Mouse (Mus musculus) lung, adult 2 months (tissue): Measurements from ENCODE around the gene Ier3. TPM values are rescaled to one million over a fixed set of nuclear protein-coding genes. Genes with fewer than 3 reads are reported as not detected.

Source experiments
- DNase-seq: peaks from one replicate; pipeline ENCODE4 v3.0.0; 2022
- H3K4me1 ChIP-seq: fragments of 200-500 bp; 2 replicates; pipeline ENCODE4 v1.6.1; 2011; ENCODE audit warnings: low read length; ENCODE audit not compliant: control insufficient read depth, insufficient read depth
- H3K4me3 ChIP-seq: fragments of 200-500 bp; replicated peaks from 2 replicates; pipeline ENCODE3; 2011; ENCODE audit warnings: low read depth, mild to moderate bottlenecking, control low read depth, low read length; ENCODE audit errors: extremely low read depth
- CTCF ChIP-seq: fragments of 200-500 bp; IDR thresholded peaks from 2 replicates; pipeline ENCODE4 v1.5.1; 2011; ENCODE audit warnings: mild to moderate bottlenecking, low read length, control low read depth; ENCODE audit not compliant: insufficient read depth
- POLR2A ChIP-seq: fragments of 200-500 bp; IDR thresholded peaks from 2 replicates; pipeline ENCODE4 v1.6.1; 2011; ENCODE audit warnings: low read depth, mild to moderate bottlenecking, control low read depth, low read length, borderline replicate concordance; ENCODE audit errors: extremely low read depth
- whole genome bisulfite sequencing: fragments of 180-500 bp; shearing (Covaris S2); methylation state at CpG from one replicate; pipeline ENCODE4 v1.1.7; 2018; 5-methylcytosine and 5-hydroxymethylcytosine counted together
- polyA plus RNA-seq: library from polyadenylated mRNA; depleted of rRNA; stranded (reverse); fragments of >200 nt; gene quantifications from 2 replicates; pipeline ENCODE4 v1.2.3, GENCODE M21; 2012

The Ier3 gene
- polyA plus RNA-seq, 1 experiment: 133 TPM

DNA sequence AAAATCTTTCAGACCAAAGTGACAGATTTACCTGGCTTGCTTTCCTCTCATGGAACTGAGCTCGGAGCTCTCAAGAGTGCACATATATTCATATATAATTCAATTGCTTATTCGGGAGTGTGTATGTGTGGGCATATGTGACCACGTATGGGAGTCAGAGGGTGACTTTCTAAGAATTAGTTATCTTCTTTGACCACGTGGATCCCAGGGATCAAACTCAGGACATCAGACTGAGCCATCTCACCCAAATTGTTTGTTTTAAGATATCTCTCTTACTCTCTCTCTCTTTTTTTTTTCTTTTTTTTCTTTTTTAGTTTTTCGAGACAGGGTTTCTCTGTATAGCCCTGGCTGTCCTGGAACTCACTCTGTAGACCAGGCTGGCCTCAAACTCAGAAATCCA lies 1.4 kb upstream of the Ier3 start:
- H3K4me1 ChIP-seq: peaks cover 7% of the 10 kb centered on the region; the same call in 1 of the 2 replicates
- no peak overlapping the region for H3K4me3 ChIP-seq
- WGBS: 91% methylated on average over 5 of the region's 5 CpGs
- TF ChIP-seq CTCF (no peak), POLR2A (no peak)
- DNase-seq: no peak

DNA sequence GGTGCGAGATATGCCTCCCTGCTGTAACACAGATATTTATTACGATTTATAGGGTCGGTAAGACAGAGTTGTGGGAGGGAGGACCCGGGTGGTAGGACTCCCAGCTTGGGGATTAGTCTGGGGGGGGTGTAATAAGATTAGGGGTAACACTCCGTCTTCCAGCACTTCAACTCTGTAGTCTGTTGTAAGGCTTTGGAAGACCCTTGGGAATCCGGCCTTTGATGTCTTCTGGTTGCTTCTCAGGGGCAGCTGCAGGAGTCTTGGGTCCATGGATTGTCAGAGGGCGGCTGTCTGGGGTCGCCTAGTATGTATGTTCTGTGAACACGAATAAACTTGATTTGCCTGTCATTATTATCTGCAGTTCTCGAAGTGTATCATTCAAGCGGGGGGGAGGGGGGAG lies 1.1 kb downstream of the Ier3 start:
- DNase-seq: no peak
- WGBS: 2% methylated on average over 11 of the region's 11 CpGs
- Histone ChIP-seq H3K4me1 (0 out of 2 replicates have a peak, but pooled peaks cover 2% of the 10 kb centered on the region), H3K4me3 (peak overlapping the region; percentile 91)
- TF ChIP-seq POLR2A: no peak
- TF ChIP-seq CTCF: no peak

DNA sequence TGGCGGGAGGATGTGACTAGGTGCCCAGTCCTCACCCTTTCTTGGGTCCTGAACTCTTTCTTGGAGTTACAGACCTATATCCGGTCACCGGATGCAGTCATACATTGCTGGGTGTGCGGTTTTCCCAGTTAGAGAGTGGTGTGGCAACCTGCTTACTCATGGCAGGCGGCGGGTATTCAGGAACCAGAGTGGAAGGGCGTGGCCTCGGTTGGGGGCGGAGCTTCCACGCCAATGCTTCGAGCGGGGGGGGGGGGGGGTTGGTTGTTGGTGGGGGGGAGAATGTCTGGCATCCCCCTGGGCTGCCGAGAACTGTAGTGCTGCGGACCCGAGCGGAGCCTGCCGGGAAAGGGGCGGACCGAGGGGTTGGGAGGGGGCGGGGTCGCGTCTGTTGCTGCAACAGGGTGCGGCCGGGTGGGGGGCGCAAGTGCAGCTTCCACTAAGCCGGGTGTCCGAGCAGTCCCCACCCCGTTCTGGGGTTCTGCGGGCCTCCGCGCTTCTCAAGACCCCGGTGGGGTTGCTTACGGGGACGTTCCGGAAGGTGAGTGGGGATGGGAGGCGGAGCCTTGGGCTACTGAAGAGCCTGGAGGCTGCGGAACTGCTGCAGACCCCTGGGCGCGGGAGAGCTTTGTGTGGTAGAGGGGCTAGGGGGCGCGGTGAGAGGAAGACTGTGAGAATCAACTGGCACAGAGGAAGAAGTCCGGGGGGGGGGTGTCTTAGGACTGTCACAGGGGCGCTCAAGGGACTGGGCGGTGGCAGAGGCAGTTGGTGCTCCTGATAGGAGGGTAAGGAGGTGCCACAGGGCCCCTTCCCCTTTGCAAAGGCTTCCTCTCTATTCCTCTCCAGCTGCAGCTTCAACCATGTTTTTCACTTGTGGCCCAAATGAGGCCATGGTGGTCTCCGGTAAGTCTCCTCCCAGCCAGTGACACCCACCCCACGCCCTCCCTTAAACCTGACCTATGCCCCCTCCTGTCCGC lies 1.8 kb downstream of the Ier3 start, which contains the start of gene Flot1:
Gene Flot1 (plus strand): TSS at position 267 of the 974 bp plus-strand sequence.
- peak; percentile 87 for DNase-seq
- peak within 1 kb of the TSS; percentile 91 for H3K4me3 ChIP-seq
- 2% methylated on average over 47 of the region's 47 CpGs for WGBS
- peak; percentile 72 for TF ChIP-seq POLR2A
- TF ChIP-seq CTCF: no peak
- H3K4me1 ChIP-seq: 0 out of 2 replicates have a peak, but pooled peaks cover 2% of the 10 kb centered on the region

DNA sequence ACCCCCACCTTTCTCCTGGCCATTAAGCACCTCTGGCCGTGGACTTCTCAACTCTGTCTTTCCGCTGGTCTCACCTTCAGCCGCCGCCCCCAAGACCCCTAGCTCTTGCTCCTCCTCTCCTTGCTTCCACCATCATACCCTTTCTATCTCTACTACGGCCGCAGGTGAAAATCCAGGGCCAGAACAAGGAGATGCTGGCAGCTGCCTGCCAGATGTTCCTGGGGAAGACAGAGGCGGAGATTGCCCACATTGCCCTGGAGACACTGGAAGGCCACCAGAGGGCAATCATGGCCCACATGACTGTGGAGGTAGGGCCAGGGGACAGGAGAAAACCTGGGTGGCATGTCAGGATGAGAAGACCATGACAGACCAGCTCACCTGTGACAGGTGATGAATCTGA lies 2.9 kb downstream of the Ier3 start:
- 63% methylated on average over 7 of the region's 7 CpGs for WGBS
- TF ChIP-seq CTCF: peak; percentile 55; the same call in 1 of the 2 replicates
- no peak for TF ChIP-seq POLR2A
- H3K4me1 ChIP-seq: 0 out of 2 replicates have a peak, but pooled peaks cover 3% of the 10 kb centered on the region
- H3K4me3 ChIP-seq: no peak overlapping the region
- no peak for DNase-seq

DNA sequence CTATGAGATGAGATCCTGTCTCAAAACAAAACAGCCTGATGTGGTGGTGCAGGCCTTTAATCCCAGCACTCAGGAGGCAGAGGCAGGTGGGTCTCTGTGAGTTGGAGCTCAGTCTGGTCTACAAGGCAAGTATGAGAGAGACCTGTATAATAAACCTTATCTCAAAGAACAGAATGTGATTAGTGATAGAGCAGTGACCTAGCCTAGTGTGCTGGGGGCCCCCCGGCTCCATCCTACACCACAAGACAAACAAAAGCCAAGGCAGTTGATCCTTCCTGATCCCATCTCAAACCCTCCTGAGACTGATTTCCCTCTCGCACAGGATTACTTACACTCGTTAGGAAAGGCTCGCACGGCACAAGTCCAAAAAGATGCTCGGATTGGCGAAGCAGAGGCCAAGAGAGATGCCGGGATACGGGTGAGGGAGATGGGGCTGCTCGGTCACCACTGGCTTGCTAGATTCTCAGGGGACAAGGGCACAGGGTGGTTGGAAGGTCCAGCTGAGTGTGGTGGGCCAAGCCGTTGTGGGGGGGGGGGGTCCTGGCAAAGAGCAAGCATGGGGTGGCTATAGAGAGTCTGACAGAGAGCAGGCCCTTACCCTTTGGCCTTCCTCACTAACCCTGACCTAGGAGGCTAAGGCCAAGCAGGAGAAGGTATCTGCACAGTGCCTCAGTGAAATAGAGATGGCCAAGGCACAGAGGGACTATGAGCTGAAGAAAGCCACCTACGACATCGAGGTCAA lies 3.8 kb downstream of the Ier3 start:
- peaks cover 8% of the 10 kb centered on the region; the same call in 1 of the 2 replicates for H3K4me1 ChIP-seq
- WGBS: 94% methylated on average over 13 of the region's 13 CpGs
- no peak for DNase-seq
- no peak for TF ChIP-seq CTCF
- TF ChIP-seq POLR2A: no peak
- H3K4me3 ChIP-seq: no peak overlapping the region

DNA sequence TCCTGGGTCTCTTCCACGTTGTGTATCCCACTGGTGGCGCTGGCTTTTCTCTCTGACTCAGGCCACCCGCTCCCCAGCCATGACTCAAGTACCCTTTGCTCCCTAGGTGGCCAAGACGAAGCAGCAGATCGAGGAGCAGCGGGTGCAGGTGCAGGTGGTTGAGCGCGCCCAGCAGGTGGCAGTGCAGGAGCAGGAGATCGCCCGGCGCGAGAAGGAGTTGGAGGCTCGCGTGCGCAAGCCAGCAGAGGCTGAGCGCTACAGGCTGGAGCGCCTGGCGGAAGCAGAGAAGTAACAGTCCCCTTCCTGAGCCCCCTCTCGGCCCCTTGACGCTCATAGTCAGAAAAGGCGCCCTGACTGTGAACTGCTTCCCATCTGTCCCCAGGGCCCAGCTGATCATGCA lies 8.3 kb downstream of the Ier3 start:
- DNase-seq: peak; percentile 79
- TF ChIP-seq POLR2A: no peak
- peak; percentile 71 for TF ChIP-seq CTCF
- WGBS: 5% methylated on average over 21 of the region's 21 CpGs
- H3K4me3 ChIP-seq: no peak overlapping the region
- peaks cover 6% of the 10 kb centered on the region; the same call in 1 of the 2 replicates for H3K4me1 ChIP-seq

DNA sequence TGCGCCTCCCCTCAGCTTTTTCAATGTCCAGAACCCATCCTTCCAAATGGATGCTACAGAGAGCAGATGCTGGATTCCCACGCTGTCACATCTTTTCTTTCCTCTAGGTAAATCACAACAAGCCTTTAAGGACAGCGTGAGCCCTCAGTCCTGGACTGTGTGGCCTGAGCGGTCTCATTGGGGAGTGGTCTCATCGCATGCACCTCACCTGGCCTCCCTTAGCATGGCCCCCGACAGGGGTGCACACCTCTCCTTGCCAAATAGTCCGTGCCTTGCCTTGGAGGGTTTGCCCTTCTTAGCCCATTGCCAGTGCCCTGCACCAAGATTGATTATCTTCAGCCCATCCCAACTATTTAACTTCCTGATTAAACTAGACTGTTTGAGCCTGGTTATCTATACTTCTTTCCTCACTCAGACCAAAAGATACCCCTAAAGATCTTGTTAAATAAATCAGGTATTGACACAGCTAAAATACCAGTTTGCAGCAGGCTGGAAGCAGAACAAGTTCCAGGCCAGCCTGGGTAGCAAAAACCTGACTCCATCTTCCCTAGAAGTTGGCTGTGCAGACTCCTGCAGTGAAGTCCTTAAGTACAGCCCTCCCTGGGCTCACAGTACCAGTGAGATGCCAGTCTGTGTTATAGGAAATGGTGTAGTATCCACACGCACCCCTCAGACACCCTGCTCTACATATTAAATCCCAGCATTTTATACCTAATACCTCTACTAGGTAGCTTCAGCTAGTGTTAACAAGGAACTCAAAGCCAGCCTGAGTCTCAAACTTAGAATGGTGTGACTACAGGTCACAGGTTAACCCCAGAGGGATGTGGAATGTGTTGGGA lies 11.1 kb downstream of the Ier3 start:
- WGBS: 70% methylated on average over 8 of the region's 8 CpGs
- peaks cover 21% of the 10 kb centered on the region for H3K4me1 ChIP-seq
- H3K4me3 ChIP-seq: no peak overlapping the region
- DNase-seq: no peak
- no peak for TF ChIP-seq POLR2A
- TF ChIP-seq CTCF: no peak

DNA sequence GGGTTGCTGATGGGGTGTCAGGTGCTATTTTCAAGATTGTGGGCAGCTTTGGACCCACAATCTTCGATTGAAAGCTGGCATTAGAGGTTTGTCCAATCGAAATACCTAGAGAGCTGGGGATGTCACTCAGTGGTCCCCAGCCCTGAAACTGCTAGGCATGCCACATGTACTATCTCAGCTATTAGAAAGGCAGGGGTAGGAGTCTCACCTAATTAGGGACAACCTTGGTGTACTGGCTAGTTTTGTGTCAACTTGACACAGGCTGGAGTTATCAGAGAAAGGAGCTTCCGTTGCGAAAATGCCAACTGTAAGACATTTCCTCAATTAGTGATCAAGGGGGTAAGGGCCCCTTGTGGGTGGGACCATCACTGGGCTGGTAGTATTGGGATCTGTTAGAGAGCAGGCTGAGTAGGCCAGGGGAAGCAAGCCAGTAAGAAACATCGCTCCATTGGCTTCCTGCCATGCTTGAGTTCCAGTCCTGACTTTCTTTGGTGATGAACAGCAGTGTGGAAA lies 11.8 kb downstream of the Ier3 start:
- Histone ChIP-seq H3K4me3 (no peak overlapping the region), H3K4me1 (peaks cover 21% of the 10 kb centered on the region)
- DNase-seq: no peak
- 30% methylated on average over 5 of the region's 5 CpGs for WGBS
- TF ChIP-seq CTCF (no peak), POLR2A (no peak)

DNA sequence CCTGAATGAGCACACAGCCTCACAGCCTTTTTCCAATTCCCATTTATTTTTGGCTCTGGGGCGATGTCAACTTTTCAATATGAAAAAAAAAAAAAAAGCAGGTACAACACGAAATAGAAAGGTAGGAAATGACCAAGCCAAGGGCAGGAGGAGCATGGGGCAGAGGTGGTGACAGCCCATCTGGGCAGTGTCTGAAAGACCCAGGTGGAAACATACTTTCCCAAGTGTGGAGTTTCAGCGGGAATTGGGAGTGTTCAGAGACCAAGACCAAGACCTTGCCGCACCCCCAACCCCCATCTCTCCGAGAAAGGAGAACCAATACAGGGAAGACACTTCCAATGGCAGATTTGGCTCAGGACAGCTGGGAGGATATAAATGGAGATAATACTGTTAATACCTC lies 12.4 kb downstream of the Ier3 start:
- H3K4me1 ChIP-seq: peaks cover 23% of the 10 kb centered on the region
- no peak for DNase-seq
- 49% methylated on average over 5 of the region's 5 CpGs for WGBS
- H3K4me3 ChIP-seq: no peak overlapping the region
- no peak for TF ChIP-seq POLR2A
- no peak for TF ChIP-seq CTCF
